Mouse (Mus musculus): ENCODE data around the gene Znrf1. TPM values are rescaled to one million over a fixed set of nuclear protein-coding genes. Genes with fewer than 3 reads are reported as not detected.

Gene Znrf1
- total RNA-seq, 4 experiments from 2014 or later, result 89.8 to 117 (median 93.0) TPM

DNA sequence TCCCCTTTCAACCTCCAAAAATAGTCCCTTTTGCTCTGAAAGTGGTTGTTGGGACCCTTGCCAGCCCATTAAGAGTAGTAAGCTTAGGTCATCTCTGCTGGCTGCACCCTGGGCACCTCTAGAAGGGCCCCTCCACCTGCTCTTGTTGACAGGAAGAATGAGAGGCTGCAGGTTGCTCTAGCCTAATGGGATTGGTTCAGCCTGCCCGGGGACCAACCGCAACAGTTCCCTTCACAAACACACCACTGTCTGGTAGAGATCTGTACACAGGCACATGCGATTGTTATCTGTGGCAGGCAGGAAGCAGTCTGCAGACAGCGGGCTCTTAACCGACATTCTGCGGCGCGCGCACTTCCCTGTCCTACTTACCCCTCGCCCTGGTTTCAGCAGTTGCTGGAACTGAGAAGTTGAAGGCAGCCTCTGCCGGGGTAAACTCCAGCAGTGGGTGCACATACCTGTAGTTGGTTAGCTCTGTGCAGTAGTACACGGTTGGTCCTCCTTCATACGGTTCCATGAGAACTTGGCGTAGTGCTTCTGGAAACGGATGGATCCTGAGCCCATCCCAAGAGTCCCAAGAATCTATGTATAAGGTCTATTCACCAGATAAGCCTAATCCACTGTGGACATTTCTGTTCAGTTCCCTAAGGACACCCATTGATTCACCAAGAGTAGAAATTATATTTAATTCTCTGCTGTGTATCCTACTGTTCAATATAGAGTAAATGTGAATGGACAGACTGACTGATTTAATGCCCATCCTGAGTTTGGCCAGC is 60.0 kb downstream of the Znrf1 start:
- no peak for DNase-seq (ENCODE audit: low spot score in 2 of 2)

DNA sequence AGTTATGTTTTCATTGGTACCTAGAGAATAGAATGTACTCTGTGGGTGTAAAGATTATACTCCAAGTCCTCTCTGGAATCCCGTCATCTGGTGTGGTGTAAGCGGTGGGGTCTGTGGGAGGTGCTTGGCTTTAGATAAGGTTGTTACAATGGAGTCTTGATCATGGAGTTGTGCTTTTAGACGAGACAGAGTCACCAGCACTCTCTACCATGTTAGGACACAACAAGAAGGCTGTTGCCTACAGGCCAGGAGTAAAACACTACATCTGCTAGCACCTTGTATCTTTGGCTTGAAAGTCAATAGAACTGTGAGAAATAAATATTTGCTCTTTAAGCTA is 60.6 kb downstream of the Znrf1 start:
- DNase-seq (ENCODE audit: low spot score in 2 of 2), result no peak

DNA sequence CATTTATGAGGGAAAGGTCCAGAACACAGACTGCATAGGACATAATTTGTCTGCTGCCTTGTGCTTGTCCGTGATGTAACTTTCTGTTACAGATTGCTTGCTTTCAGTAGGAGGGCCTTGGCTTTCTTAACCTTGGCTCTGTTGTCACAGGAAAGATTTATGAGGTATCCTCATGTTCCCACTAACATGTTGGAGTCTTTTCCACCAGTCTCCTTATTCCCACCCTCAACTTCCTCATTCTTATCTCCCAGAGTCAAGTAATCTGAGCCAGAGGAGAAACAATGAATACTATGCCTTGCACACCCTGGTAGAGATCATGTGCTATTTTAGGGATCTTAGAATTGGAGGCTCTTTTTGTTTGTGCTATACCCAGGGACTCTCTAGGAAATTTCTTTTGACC is 61.4 kb downstream of the Znrf1 start:
- DNase-seq (ENCODE audit: low spot score in 2 of 2), result no peak

DNA sequence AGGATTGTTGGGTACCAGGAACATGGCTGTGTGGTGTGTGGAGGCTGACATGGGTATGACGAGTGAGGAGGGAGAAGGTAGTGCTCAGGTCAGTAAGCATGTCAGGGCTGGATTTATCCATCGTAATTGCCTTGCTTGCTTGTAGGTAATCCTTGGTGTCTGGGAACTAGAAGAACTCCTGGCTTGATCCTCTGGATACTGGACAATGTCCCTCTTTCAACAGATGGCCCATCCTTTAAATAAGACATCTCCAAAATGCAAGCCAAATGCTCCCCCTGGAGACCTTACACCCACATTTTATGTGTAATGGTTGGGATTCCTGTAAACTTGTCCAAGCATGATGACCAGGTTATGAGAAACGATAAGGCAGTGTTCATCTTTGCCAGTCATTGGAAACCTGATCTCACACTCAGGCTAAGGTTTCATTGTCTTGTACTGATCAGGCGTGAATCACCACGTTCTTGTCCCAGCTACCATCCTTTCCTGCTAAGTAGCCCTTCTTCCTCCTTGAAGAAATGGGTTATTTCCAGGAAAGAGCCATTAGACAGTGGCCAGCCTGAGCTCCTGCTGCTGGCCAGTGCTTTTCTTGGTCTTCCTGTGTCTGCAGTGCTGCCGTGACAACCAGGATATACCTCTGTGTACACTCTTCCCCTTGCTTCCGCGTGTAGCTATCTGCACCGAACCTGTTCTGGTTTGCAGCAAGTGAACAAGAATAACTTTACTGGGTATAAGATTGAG is 64.0 kb downstream of the Znrf1 start:
- DNase-seq (ENCODE audit: low spot score in 2 of 2), result no peak

- DNase-seq (ENCODE audit: low spot score in 2 of 2), result peak in 1 of 2 experiments; percentile 54
These were observed 66.2 kb downstream of the Znrf1 start for GRCm38 (mm10) chr8:111602050-111602449.

DNA sequence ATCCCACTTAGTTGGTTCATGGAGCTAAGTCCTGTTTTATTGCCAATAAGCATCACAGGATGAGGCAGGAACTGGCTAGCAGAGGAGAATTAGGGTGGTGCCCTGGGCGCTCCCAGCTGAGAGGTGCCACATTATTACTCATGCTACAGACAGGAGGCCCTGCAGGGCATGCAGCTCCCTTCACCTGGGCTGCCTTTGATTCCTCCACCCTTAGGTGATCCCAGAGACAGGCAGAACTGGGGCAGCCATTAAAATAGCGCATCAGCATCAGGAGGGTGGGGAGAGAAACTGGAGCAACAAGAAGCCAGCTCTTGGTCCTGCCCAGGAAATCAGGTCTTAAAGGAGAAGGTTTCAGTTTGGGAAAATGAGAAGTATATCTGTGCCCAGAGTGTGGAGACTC is 69.1 kb downstream of the Znrf1 start:
- DNase-seq (ENCODE audit: low spot score in 2 of 2), result no peak

DNA sequence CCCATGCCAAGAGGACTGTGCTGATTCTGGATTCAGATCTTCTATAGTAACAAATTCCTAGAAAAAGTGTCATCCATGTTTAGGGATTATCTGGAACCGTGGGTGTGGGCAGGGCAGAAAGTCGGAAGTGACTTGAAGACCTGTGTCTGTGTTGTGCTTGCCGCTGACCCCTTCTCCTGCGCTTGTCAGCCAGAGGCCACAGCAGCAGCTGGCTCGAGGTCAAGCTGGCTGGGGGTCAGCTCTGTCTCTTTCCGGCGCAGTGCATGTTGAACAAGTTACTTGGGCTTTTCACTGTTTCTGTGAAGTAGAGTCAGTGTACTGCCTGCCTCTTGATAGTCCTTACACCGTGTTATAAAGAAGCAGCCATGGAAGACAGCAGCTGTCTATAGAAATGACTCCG is 71.1 kb downstream of the Znrf1 start:
- no peak for DNase-seq (ENCODE audit: low spot score in 2 of 2)

DNA sequence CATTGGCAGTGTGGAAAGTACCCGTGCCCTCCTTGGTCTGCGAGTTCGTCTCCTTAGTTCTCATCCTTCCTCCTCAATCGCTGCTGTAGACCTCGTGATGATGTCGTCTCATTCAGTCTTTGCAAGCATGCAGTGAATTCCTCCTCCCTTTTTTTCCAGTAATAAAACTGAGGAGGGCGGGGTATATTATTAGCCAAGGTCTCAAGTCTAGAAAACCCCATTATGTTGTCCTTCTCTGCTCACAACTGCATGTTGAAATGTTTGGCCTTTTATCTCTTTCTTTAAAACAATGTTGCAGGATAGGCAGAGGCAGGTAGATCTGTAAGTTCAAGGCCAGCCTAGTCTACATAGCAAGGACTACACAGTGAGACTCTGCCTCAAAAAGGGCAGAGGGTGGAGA is 71.5 kb downstream of the Znrf1 start:
- DNase-seq (ENCODE audit: low spot score in 2 of 2), result no peak

- DNase-seq (ENCODE audit: low spot score in 2 of 2), result no peak
These were observed 77.3 kb downstream of the Znrf1 start for GRCm38 (mm10) chr8:111613181-111613580.

- DNase-seq (ENCODE audit: low spot score in 2 of 2), result no peak
These were observed 79.1 kb downstream of the Znrf1 start for GRCm38 (mm10) chr8:111614786-111615701.

GRCm38 (mm10) chr8:111617812-111618211 is 81.9 kb downstream of the Znrf1 start:
- DNase-seq (ENCODE audit: low spot score in 2 of 2), result no peak

GRCm38 (mm10) chr8:111618273-111618672 is 82.4 kb downstream of the Znrf1 start:
- DNase-seq (ENCODE audit: low spot score in 2 of 2), result no peak

DNA sequence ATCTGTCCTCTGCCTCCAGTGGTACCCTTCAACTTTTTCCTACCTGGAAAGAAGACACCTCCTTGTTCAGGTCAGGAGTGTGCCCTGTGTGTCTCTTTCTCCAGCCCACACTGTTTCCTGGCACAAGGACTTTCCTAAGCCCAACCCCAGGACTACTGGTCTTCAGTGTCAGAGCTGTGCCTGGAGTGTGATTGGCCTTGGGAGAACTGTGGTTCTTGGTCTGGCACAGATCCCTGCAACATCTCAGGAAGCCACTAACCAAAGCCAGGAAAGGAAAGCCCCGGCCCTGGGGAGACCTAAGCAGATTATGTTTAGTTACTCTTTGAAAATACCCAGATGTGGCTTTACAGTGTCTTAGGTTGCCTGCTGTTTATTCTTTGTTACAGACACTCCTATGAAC is 84.0 kb downstream of the Znrf1 start:
- no peak for DNase-seq (ENCODE audit: low spot score in 2 of 2)

GRCm38 (mm10) chr8:111622104-111622503 is 86.2 kb downstream of the Znrf1 start:
- no peak for DNase-seq (ENCODE audit: low spot score in 2 of 2)

DNA sequence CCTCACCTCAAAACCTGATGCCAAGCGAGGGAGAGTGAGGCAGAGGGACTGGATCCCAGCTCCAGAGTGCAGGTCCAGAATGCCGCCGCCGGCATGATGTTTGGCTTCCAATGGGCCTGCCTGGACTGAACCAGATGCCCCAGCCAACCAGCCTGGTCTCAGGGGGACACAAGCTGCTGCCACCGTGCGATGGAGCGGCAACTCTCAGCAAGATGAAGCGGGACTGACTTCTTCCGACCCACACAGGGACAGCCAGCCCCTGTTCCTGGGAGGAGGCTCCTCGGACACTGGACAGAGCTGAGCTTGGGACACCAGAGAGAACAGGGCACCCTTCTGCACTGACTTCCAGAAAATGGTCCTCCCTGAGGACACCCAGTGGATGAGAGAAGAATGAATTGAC is 86.7 kb downstream of the Znrf1 start:
- no peak for DNase-seq (ENCODE audit: low spot score in 2 of 2)

- DNase-seq (ENCODE audit: low spot score in 2 of 2), result peak in 1 of 2 experiments; percentile 54
These were observed 88.4 kb downstream of the Znrf1 start for GRCm38 (mm10) chr8:111624081-111624852.

DNA sequence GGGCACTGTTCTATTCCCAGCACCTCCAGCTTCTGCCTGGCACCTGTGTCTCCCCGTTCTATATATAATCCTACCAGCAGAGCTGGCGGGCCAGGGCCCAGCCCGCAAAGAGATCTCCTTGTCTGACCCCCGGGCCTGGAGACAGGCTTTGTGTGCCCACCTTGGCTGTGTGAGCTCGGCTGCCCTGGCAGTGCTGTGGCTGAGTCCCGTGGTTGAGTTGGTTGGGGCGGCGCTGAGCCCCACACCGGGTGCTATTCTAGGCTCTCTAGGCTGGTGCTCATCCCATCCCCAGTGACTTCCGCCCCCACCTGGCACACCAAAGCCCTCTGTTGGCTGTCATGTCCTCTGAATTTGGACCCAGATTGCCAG is 88.9 kb downstream of the Znrf1 start:
- no peak for DNase-seq (ENCODE audit: low spot score in 2 of 2)

DNA sequence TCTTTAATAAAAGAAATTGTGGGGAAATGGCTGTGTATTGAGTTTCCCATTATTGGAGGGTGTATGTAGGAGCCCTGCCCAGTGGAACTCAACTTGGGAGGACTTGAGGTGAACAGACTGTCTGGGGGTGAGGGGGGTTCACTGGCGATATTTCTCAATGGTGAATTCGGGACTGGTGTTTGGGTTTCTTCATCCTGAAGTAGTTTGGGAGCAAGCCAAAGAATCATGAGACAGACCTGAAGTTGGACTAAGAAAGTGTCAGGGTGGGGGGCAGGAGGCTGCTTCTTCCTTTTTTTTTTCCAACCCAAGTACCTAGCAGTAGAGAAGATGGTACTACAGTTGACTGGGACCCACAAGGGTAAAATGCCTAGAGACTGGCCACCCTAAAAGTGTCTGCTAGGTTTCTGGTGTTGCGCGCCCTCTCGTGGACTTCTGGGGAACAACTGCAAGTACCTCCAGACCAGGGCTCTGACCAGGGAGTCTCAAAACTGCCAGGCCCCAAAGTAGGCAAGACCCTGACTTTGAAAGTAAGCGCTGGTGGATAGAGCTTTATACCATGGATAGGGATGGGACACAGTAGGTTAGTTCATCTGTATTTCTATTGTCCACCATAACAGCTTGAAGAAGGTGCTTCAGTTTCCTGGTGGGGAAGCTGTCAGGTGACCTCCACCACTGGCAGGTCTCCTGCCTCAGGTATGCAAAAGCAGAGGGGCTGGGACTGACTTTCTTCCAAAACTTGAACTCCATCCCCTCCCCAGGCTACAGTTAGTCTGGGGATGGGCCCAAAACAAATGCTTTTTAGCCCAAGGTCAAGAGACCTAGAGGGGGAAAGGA is 90.0 kb downstream of the Znrf1 start:
- DNase-seq (ENCODE audit: low spot score in 2 of 2), result peak in 1 of 2 experiments; percentile 65

DNA sequence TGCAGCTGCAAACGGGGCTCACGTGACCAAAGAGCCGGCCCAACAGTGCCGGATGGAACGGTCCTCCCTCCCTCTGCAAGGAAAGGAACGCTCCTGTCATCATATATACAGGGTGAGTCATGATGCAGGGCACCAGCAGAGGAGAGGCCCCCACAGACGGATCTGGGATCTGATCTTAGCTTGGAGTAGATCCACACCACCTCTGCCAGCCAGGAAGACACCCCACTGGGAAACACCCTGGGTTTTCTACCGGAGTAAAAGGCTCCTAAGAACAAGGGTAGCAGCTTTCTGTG is 90.6 kb downstream of the Znrf1 start:
- DNase-seq (ENCODE audit: low spot score in 2 of 2), result peak in 1 of 2 experiments; percentile 9

GRCm38 (mm10) chr8:111626933-111627332 is 91.0 kb downstream of the Znrf1 start:
- peak in 1 of 2 experiments; percentile 10 for DNase-seq (ENCODE audit: low spot score in 2 of 2)

Data from layer of hippocampus, adult 8-10 months (tissue).